Comparison of ENCODE assay signal across 11 mouse cellular contexts in genomic region chr11:48926437-48926836, GRCm38 (mm10). TPM values are rescaled to one million over a fixed set of nuclear protein-coding genes. Genes with fewer than 3 reads are reported as not detected.
"Had no signal": no experiment of that assay in that cellular context is flagged by ENCODE, and none has a peak within 500 bp of the region (broad histone marks: within the 10 kb centered on the region; RNA-seq: fewer than 3 reads in every experiment).

No protein-coding gene starts in this region.

RNA-seq across cellular contexts. Expression of gene Gm5431, which starts 24.4 kb away (rescaled TPM):
- polyA plus RNA-seq: neural tube, embryonic 11.5 days had no signal

RNA-seq across cellular contexts. Expression of gene Olfr56, which starts 52.3 kb away (rescaled TPM):
- total RNA-seq: midbrain, postnatal 0 days had no signal
- polyA plus RNA-seq: lung, embryonic 14.5 days; lung, embryonic 16.5 days; midbrain, embryonic 11.5 days; midbrain, embryonic 13.5 days; midbrain, embryonic 15.5 days; midbrain, postnatal 0 days; neural tube, embryonic 11.5 days; neural tube, embryonic 13.5 days; neural tube, embryonic 15.5 days; stomach, embryonic 14.5 days; stomach, embryonic 16.5 days had no signal
